In genomic region chr2:119845882-119846546, GRCm38 (mm10) we compare ENCODE assay signal across 19 mouse cellular contexts.
"Had no signal": no experiment of that assay in that cellular context is flagged by ENCODE, and none has a peak within 500 bp of the region (broad histone marks: within the 10 kb centered on the region; RNA-seq: fewer than 3 reads in every experiment).

No protein-coding gene starts in this region.

- H3K4me1 ChIP-seq: liver, embryonic 12.5 days; liver, embryonic 15.5 days; lung, embryonic 15.5 days; megakaryocyte, embryonic 14.5 days; neural tube, embryonic 12.5 days; neural tube, embryonic 15.5 days had no signal

- ATAC-seq: liver, embryonic 12.5 days had no signal

- DNase-seq: kidney, adult 18-20 months; kidney, adult 9 months; kidney, postnatal 14 days; kidney, postnatal 4 days; lung, adult 18-20 months; lung, postnatal 14 days; midbrain, embryonic 14.5 days; right cerebral cortex, adult 18-20 months; right cerebral cortex, postnatal 14 days; right cerebral cortex, postnatal 4 days; thymus, postnatal 25 days had no signal

- H3K4me3 ChIP-seq: liver, embryonic 12.5 days; liver, embryonic 15.5 days; lung, embryonic 15.5 days; megakaryocyte, embryonic 14.5 days; neural tube, embryonic 12.5 days; neural tube, embryonic 15.5 days had no signal

- H3K9me3 ChIP-seq: liver, embryonic 12.5 days; liver, embryonic 15.5 days; lung, embryonic 15.5 days; neural tube, embryonic 12.5 days; neural tube, embryonic 15.5 days had no signal

- H3K36me3 ChIP-seq: liver, embryonic 12.5 days; liver, embryonic 15.5 days; lung, embryonic 15.5 days; neural tube, embryonic 12.5 days; neural tube, embryonic 15.5 days had no signal

- H3K27ac ChIP-seq: liver, embryonic 12.5 days; liver, embryonic 15.5 days; lung, embryonic 15.5 days; macrophage; neural tube, embryonic 12.5 days; neural tube, embryonic 15.5 days had no signal

- H3K27me3 ChIP-seq: liver, embryonic 12.5 days; liver, embryonic 15.5 days; lung, embryonic 15.5 days; neural tube, embryonic 12.5 days; neural tube, embryonic 15.5 days had no signal

- H3K9ac ChIP-seq: liver, embryonic 12.5 days; liver, embryonic 15.5 days; lung, embryonic 15.5 days; neural tube, embryonic 12.5 days; neural tube, embryonic 15.5 days had no signal

- H3K4me2 ChIP-seq: liver, embryonic 12.5 days; liver, embryonic 15.5 days; lung, embryonic 15.5 days; midbrain, embryonic 11.5 days; neural tube, embryonic 12.5 days; neural tube, embryonic 15.5 days had no signal
